Mouse (Mus musculus) heart, embryonic 10.5 days (tissue): ENCODE data around the gene Ly86. TPM values are rescaled to one million over a fixed set of nuclear protein-coding genes. Genes with fewer than 3 reads are reported as not detected.
A peak's percentile ranks its signal among the peaks of the same experiment; 100 is the strongest.

Experiments
- DNase-seq: peaks from one replicate; pipeline ENCODE4 v3.0.0-alpha.2; 2017; ENCODE audit warnings: low spot score
- H3K27ac ChIP-seq: fragments of 300-500 bp; sonication (generic); 2 replicates; pipeline ENCODE4 v1.5.1; 2016; ENCODE audit warnings: mild to moderate bottlenecking
- H3K27me3 ChIP-seq: fragments of 300-500 bp; sonication (generic); 2 replicates; pipeline ENCODE4 v1.6.1; 2016; ENCODE audit warnings: mild to moderate bottlenecking; ENCODE audit not compliant: poor library complexity, insufficient read depth, severe bottlenecking
- H3K36me3 ChIP-seq: fragments of 300-500 bp; sonication (generic); 2 replicates; pipeline ENCODE4 v1.6.1; 2016; ENCODE audit warnings: mild to moderate bottlenecking, moderate library complexity
- H3K4me1 ChIP-seq: fragments of 300-500 bp; sonication (generic); 2 replicates; pipeline ENCODE4 v1.6.1; 2016; ENCODE audit warnings: mild to moderate bottlenecking
- H3K4me3 ChIP-seq: fragments of 300-500 bp; sonication (generic); 2 replicates; pipeline ENCODE4 v1.5.1; 2016; ENCODE audit warnings: mild to moderate bottlenecking, moderate library complexity
- H3K9me3 ChIP-seq: fragments of 300-500 bp; sonication (generic); 2 replicates; pipeline ENCODE4 v1.6.1; 2016; ENCODE audit warnings: mild to moderate bottlenecking, moderate library complexity
- WGBS: fragments of 180-500 bp; shearing (Covaris S2); methylation state at CpG from one replicate; pipeline ENCODE4 v1.1.7; 2016; 5-methylcytosine and 5-hydroxymethylcytosine counted together
- polyA plus RNA-seq: library from polyadenylated mRNA; unstranded; fragments of >200 nt; fragmentation: Nextera tagmentation; extraction: Ambion mirVana; gene quantifications from 2 replicates; pipeline ENCODE4 v1.2.1, GENCODE M21; 2016

The Ly86 gene
- polyA plus RNA-seq, 1 experiment from 2014 or later, result 1.3 TPM

DNA sequence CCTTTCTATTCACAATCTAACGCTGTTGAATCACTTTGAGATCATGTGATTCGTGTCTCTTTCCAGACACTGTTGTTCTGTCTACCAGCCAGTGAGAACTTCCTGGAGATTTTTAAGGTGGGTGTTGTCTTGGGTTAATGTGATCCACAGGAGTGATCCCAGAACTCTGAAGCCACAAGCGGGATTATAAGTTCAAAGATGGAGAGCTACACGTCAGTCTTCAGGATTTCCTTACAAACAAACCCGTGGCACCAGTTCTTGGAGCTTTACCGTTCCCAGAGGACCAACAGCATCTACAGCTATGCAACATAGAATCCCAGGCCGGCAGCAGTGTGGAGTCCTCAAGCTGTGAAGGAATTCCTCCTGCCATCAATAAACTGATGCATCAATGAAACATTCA lies 94.5 kb downstream of the Ly86 start:
- 0 out of 2 replicates have a peak overlapping the region, but pooled peaks have one; percentile 42 for H3K27ac ChIP-seq
- 64% methylated on average over 7 of the region's 7 CpGs for WGBS
- H3K4me3 ChIP-seq, result no peak overlapping the region
- H3K36me3 ChIP-seq, result no peaks in the 10 kb centered on the region
- peaks cover 33% of the 10 kb centered on the region for H3K27me3 ChIP-seq
- H3K9me3 ChIP-seq, result no peaks in the 10 kb centered on the region
- H3K4me1 ChIP-seq, result peaks cover 41% of the 10 kb centered on the region
- no peak for DNase-seq

DNA sequence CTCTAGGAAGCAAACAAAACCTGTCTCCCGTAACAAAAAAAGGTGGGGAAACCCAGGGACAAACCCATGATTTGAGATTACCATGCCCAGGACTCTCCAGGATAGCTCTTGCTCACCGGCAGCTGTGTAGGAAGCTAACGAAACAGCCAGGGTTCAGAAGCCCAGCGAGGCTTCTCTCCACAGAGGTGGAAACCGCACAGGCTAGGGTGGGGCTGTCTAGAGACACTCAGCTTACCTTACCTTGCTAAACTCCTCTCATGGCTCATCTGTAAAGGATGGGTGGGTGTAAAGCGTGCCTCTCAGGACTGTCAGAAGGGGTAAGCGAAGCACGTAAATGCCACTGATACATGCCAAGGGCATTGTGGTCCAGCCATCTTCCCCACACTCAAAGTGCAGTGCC lies 94.9 kb downstream of the Ly86 start:
- no peaks in the 10 kb centered on the region for H3K9me3 ChIP-seq
- H3K27me3 ChIP-seq, result peaks cover 29% of the 10 kb centered on the region
- WGBS, result 65% methylated on average over 8 of the region's 8 CpGs
- no peak overlapping the region for H3K4me3 ChIP-seq
- H3K27ac ChIP-seq, result 0 out of 2 replicates have a peak overlapping the region, but pooled peaks have one; percentile 42
- no peak for DNase-seq
- no peaks in the 10 kb centered on the region for H3K36me3 ChIP-seq
- peaks cover 36% of the 10 kb centered on the region for H3K4me1 ChIP-seq

DNA sequence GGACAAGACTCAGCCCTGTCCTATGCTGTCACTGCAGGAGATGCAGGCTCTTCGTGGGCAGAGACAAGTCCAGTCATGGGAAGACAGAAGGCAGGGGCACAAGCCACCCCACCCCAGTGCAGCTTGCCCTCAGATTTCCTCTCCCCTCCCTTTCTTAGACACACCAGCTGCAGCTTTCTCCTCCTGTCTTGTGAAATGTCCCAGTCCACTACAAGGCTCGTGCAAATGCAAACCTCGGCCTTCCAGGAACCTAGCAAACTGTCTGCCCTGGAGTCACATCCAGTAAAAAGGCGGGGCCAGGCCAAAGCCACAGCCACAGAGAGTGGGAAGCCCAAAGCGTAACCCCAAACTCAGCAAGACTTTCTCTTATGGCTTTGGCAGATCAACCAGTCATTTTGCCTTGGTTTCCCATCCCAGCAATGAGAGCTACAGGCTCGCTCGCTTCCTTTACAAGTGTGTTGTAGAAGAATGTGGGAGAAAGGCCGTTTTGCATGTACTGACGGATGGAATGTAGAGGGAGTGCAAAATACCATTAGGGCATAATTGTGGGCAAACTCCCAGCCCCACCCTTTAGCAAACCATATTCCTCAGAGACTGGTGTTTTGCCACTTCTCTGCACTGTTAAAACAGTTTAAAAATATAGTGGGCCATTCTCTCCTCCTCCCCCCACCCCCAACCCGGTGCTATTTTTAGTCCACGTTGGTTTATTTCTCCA lies 95.7 kb downstream of the Ly86 start:
- H3K4me1 ChIP-seq, result peaks cover 36% of the 10 kb centered on the region
- WGBS, result 36% methylated on average over 11 of the region's 11 CpGs
- peaks cover 23% of the 10 kb centered on the region for H3K27me3 ChIP-seq
- H3K27ac ChIP-seq, result peak overlapping the region; percentile 52
- H3K4me3 ChIP-seq, result no peak overlapping the region
- no peaks in the 10 kb centered on the region for H3K9me3 ChIP-seq
- no peaks in the 10 kb centered on the region for H3K36me3 ChIP-seq
- DNase-seq, result no peak

DNA sequence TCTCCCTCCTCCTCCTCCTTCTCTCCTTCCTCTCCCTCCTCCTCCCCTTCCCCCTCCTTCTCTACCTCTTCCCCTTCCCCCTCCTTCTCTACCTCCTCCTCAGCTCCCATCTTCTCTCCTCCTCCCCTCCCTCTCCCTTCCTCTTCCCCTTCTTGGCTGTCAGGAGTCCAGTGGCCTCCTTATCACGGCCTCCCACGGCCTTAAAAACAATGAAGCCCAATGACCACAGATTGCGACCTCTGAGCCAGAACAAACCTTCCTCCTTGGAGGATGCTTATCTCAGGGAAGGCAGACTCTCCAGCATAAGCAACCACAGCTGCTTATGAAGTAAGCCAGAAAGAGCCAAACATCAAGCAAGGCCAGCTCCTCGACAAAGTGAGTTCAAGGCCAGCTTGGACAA lies 97.0 kb downstream of the Ly86 start:
- Histone ChIP-seq H3K9me3 (no peaks in the 10 kb centered on the region), H3K4me3 (no peak overlapping the region), H3K27ac (peak overlapping the region; percentile 52), H3K27me3 (peaks cover 10% of the 10 kb centered on the region), H3K4me1 (peaks cover 27% of the 10 kb centered on the region), H3K36me3 (no peaks in the 10 kb centered on the region)
- DNase-seq, result no peak
- 13% methylated on average over 4 of the region's 4 CpGs for WGBS

DNA sequence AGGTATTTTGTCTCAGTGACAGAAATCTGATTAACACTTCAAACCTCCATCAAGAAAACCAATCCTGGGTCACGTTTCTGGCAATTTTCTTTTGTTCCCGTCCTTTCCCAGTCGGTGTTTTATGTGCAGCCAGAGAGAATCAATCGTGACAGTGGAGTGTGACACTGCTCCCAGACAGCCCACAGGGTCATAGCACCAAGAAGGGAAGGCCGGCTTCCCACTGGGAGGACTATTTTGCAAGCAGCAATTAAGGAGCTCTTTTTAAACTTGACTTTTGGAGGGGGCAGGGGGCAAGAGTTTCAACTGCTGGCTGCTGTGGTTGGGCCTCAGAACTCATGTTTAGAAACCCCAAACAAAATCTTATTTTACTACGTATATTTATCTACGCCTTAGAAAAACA lies 97.5 kb downstream of the Ly86 start:
- peaks cover 5% of the 10 kb centered on the region for H3K27me3 ChIP-seq

DNA sequence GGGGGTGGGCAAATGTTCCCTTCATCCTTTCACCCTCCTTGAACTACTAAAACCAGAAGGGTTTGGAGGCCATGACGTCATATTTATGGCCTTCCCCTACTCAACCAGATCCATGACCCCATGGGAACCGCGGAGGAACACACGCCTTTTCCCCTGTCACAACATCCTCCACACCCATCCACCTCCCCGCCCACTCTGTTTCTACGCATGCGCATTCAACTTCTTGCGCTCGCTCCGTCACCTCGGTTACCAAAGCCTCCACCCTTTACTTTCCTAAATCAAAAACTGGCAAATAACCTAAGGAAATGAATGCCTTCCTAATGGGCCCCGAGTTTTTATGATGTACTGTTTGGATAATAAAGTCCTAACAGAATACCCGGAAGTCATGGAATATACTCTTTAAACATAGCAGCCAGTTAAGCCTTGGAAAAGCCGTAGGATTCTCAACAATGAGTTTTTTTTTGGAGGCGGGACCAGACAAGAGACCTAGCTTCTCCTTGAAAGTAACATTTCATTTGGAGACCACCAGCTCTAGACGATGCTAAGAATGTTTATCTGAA lies 101.8 kb downstream of the Ly86 start:
- Histone ChIP-seq H3K9me3 (no peaks in the 10 kb centered on the region), H3K27me3 (no peaks in the 10 kb centered on the region), H3K4me3 (no peak overlapping the region), H3K4me1 (peaks cover 8% of the 10 kb centered on the region), H3K36me3 (no peaks in the 10 kb centered on the region), H3K27ac (no peak overlapping the region)
- WGBS, result 85% methylated on average over 16 of the region's 16 CpGs
- DNase-seq, result no peak

More for the DNA sequence above, 97.5 kb downstream of the Ly86 start:
- peaks cover 27% of the 10 kb centered on the region for H3K4me1 ChIP-seq
- no peak overlapping the region for H3K27ac ChIP-seq
- no peaks in the 10 kb centered on the region for H3K36me3 ChIP-seq
- H3K4me3 ChIP-seq, result no peak overlapping the region
- no peaks in the 10 kb centered on the region for H3K9me3 ChIP-seq
- WGBS, result 45% methylated on average over 7 of the region's 7 CpGs
- no peak for DNase-seq

GRCm38 (mm10) chr13:37451021-37451420 lies 106.0 kb downstream of the Ly86 start:
- no peaks in the 10 kb centered on the region for H3K9me3 ChIP-seq
- H3K36me3 ChIP-seq, result no peaks in the 10 kb centered on the region
- peaks cover 37% of the 10 kb centered on the region for H3K4me1 ChIP-seq
- 86% methylated on average over 5 of the region's 5 CpGs for WGBS
- H3K27me3 ChIP-seq, result no peaks in the 10 kb centered on the region
- H3K4me3 ChIP-seq, result no peak overlapping the region
- no peak overlapping the region for H3K27ac ChIP-seq
- no peak for DNase-seq

DNA sequence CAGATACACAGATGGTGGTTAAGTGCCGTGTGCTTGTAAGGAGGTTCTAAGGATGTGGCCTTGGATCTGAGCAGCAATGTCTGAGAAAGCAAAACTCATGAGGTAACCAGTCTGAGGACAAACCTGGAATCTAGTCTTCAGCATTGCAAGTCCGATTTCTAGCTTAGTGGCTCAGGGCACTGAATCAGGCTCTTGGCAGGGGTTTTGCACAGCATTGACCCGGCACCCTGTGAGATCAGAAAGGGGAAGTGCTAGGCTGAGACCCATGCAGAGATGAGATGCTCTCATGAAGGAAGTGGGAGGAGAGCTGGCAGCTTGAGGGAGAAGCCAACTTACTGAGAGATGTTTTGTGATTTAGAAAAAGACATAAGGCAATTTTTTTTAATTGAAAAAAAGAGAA lies 106.5 kb downstream of the Ly86 start:
- H3K36me3 ChIP-seq, result no peaks in the 10 kb centered on the region
- WGBS, result 51% methylated on average over 3 of the region's 3 CpGs
- H3K4me3 ChIP-seq, result no peak overlapping the region
- no peaks in the 10 kb centered on the region for H3K9me3 ChIP-seq
- H3K4me1 ChIP-seq, result peaks cover 42% of the 10 kb centered on the region
- no peak for DNase-seq
- no peaks in the 10 kb centered on the region for H3K27me3 ChIP-seq
- H3K27ac ChIP-seq, result peak overlapping the region; percentile 67; the same call in 1 of the 2 replicates

GRCm38 (mm10) chr13:37452022-37452941 lies 107.3 kb downstream of the Ly86 start:
- Histone ChIP-seq H3K27ac (peak overlapping the region; percentile 67), H3K4me1 (peaks cover 50% of the 10 kb centered on the region)
- 3% methylated on average over 22 of the region's 22 CpGs for WGBS

DNA sequence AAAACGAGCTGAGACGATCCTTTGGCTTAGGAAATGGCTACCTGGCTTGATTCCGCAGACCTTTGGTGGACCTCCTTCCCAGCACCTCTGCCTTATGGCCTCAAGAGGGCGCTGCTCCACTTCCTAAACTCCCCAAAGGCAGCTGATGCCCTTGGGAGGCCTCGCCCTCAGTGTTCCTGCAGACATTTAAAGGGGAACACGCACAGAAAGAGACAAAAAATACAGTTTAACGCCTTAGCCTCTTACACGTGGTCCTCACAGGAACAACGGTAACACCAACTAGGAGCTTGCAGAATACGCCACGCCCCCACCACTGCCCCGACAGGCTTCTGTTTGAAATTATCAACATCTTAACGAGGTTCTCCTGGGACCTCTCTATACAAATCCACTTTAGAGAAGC lies 108.2 kb downstream of the Ly86 start:
- Histone ChIP-seq H3K36me3 (no peaks in the 10 kb centered on the region), H3K9me3 (no peaks in the 10 kb centered on the region), H3K27me3 (no peaks in the 10 kb centered on the region), H3K27ac (peak overlapping the region; percentile 67), H3K4me3 (peak overlapping the region; percentile 55), H3K4me1 (peaks cover 55% of the 10 kb centered on the region)
- 1% methylated on average over 13 of the region's 13 CpGs for WGBS
- DNase-seq, result peak; percentile 93

More at GRCm38 (mm10) chr13:37452022-37452941, 107.3 kb downstream of the Ly86 start:
- no peaks in the 10 kb centered on the region for H3K36me3 ChIP-seq
- H3K4me3 ChIP-seq, result peak overlapping the region; percentile 55
- H3K9me3 ChIP-seq, result no peaks in the 10 kb centered on the region
- H3K27me3 ChIP-seq, result no peaks in the 10 kb centered on the region
- DNase-seq, result peak; percentile 89

DNA sequence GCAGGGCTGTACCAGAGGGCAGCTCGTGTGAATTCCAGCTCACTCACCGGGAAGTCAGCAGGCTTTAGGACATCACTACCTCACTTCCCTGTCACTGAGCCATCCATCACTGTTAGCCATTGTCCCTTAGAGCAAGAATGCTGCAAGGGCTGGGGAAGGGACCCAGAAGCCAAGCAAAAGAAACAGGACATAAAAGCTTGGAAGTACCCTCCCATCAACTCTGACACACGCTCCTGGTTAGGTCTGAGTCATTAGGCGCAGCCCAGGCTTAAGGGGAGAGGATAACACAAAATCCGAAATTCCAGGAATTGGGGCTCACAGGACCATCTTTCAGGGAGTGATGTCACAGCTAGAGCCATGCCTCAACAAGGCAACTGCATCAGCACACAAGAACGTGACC lies 109.3 kb downstream of the Ly86 start:
- DNase-seq, result no peak
- Histone ChIP-seq H3K27me3 (no peaks in the 10 kb centered on the region), H3K4me1 (peaks cover 55% of the 10 kb centered on the region), H3K4me3 (no peak overlapping the region), H3K9me3 (no peaks in the 10 kb centered on the region), H3K27ac (peak overlapping the region; percentile 67; the same call in 1 of the 2 replicates), H3K36me3 (no peaks in the 10 kb centered on the region)
- WGBS, result 26% methylated on average over 6 of the region's 6 CpGs

DNA sequence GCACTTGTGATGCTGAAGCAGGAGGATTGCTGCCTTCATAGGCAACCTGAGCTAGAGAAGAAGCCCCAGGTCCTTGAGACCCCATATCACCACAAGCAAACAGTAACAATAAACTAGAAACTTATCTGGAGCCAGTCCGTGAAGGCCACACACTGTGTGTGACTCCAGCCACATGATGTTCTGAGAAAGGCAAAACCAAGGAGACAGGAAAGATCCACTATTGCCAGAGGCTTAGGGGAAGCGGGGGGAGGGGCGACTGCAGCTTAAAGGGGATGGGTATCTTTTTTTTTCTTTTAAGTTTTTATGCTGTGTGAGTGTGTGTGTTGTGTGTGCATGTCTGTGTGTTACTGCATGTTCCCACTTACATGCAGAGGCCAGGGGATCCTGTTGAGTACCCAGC lies 110.6 kb downstream of the Ly86 start:
- no peaks in the 10 kb centered on the region for H3K36me3 ChIP-seq
- peaks cover 62% of the 10 kb centered on the region for H3K4me1 ChIP-seq
- no peak overlapping the region for H3K4me3 ChIP-seq
- WGBS, result 60% methylated on average over 3 of the region's 3 CpGs
- H3K27me3 ChIP-seq, result no peaks in the 10 kb centered on the region
- DNase-seq, result no peak
- peak overlapping the region; percentile 68; the same call in 1 of the 2 replicates for H3K27ac ChIP-seq
- no peaks in the 10 kb centered on the region for H3K9me3 ChIP-seq
